Mouse (Mus musculus) stomach, postnatal 0 days (tissue): Measurements from ENCODE around the gene Ddx46.

Experiments used
- CTCF ChIP-seq: IDR thresholded peaks from 2 replicates; pipeline ENCODE4 v1.5.1; 2016; ENCODE audit warnings: antibody characterized with exemption, low read depth, mild to moderate bottlenecking, moderate library complexity
- EP300 ChIP-seq: optimal IDR thresholded peaks from 2 replicates; pipeline ENCODE3; 2016; ENCODE audit warnings: antibody characterized with exemption

DNA sequence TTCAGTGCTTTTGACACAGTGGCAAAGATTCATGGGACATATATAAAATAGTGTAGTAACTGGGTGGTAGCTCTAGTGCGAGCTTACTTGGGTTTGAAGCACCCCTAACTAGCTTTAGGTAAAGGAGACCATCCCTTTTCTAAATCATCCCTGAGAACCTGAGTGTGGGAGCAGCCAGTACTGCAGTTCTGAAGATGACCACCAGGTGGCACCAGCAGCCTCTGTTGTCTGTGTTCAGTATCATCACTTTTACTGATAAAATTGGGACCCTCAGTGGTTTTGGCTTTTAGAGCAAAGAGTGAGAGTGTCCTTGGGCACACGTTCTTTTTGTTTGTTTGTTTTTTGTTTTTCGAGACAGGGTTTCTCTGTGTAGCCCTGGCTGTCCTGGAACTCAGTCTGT lies 33.2 kb upstream of the Ddx46 start:
- TF ChIP-seq EP300, result no peak
- peak; percentile 94 for TF ChIP-seq CTCF
